Mouse (Mus musculus): Measurements from ENCODE around the gene Cdh22. TPM values are rescaled to one million over a fixed set of nuclear protein-coding genes. Genes with fewer than 3 reads are reported as not detected.
A peak's percentile ranks its signal among the peaks of the same experiment; 100 is the strongest.

Cdh22 gene
- polyA plus RNA-seq, 1 experiment from 2014 or later: 12.4 TPM

- ATAC-seq (ENCODE audit: low FRiP score): no peak
- H3K4me2 ChIP-seq (replicated peaks): no peak overlapping the region
- no peaks in the 10 kb centered on the region for H3K9me3 ChIP-seq (ENCODE audit: control insufficient read depth, low read length)
- H3K36me3 ChIP-seq (replicated peaks; ENCODE audit: control insufficient read depth, insufficient read depth): no peaks in the 10 kb centered on the region
- H3K4me3 ChIP-seq (replicated peaks; ENCODE audit: low read length): no peak overlapping the region
- H3K9ac ChIP-seq: no peak overlapping the region
- H3K27me3 ChIP-seq (ENCODE audit: control insufficient read depth, insufficient read depth, low read length): 0 out of 2 replicates have a peak, but pooled peaks cover 7% of the 10 kb centered on the region
- peak overlapping the region; percentile 23; the same call in 1 of the 2 replicates for H3K27ac ChIP-seq
- no peak for DNase-seq (ENCODE audit: low spot score)
- H3K4me1 ChIP-seq (replicated peaks; ENCODE audit: control insufficient read depth, insufficient read depth, low read length): peaks cover 17% of the 10 kb centered on the region
- 15% methylated on average over 10 of the region's 10 CpGs for WGBS
These were observed 138.3 kb downstream of the Cdh22 start for GRCm38 (mm10) chr2:165096367-165096766.

GRCm38 (mm10) chr2:165092393-165092792 is 142.3 kb downstream of the Cdh22 start:
- peaks cover 13% of the 10 kb centered on the region; the same call in 1 of the 2 replicates for H3K4me1 ChIP-seq (replicated peaks; ENCODE audit: control insufficient read depth, insufficient read depth, low read length)
- no peak overlapping the region for H3K9ac ChIP-seq
- 52% methylated on average over 7 of the region's 7 CpGs for WGBS
- no peaks in the 10 kb centered on the region for H3K9me3 ChIP-seq (ENCODE audit: control insufficient read depth, low read length)
- no peaks in the 10 kb centered on the region for H3K36me3 ChIP-seq (replicated peaks; ENCODE audit: control insufficient read depth, insufficient read depth)
- ATAC-seq (ENCODE audit: low FRiP score) (no peak), DNase-seq (ENCODE audit: low spot score) (no peak)
- H3K4me2 ChIP-seq (replicated peaks): no peak overlapping the region
- H3K27ac ChIP-seq: no peak overlapping the region
- H3K4me3 ChIP-seq (replicated peaks; ENCODE audit: low read length): no peak overlapping the region
- H3K27me3 ChIP-seq (ENCODE audit: control insufficient read depth, insufficient read depth, low read length): peaks cover 2% of the 10 kb centered on the region; the same call in 1 of the 2 replicates

GRCm38 (mm10) chr2:165091433-165091965 is 143.2 kb downstream of the Cdh22 start:
- H3K4me2 ChIP-seq (replicated peaks): no peak overlapping the region
- H3K4me3 ChIP-seq (replicated peaks; ENCODE audit: low read length): no peak overlapping the region
- no peaks in the 10 kb centered on the region for H3K9me3 ChIP-seq (ENCODE audit: control insufficient read depth, low read length)
- H3K36me3 ChIP-seq (replicated peaks; ENCODE audit: control insufficient read depth, insufficient read depth): no peaks in the 10 kb centered on the region
- peaks cover 5% of the 10 kb centered on the region; the same call in 1 of the 2 replicates for H3K4me1 ChIP-seq (replicated peaks; ENCODE audit: control insufficient read depth, insufficient read depth, low read length)
- WGBS: 60% methylated on average over 8 of the region's 8 CpGs
- peaks cover 2% of the 10 kb centered on the region; the same call in 1 of the 2 replicates for H3K27me3 ChIP-seq (ENCODE audit: control insufficient read depth, insufficient read depth, low read length)
- no peak overlapping the region for H3K9ac ChIP-seq
- ATAC-seq (ENCODE audit: low FRiP score) (no peak), DNase-seq (ENCODE audit: low spot score) (no peak)
- no peak overlapping the region for H3K27ac ChIP-seq

- H3K9ac ChIP-seq: no peak within 1 kb of the TSS; the same call in 1 of the 2 replicates
- 89% methylated on average over 2 of the region's 2 CpGs for WGBS
These were observed 144.0 kb downstream of the Cdh22 start, which contains the start of gene 1700025C18Rik for GRCm38 (mm10) chr2:165090650-165091049. Gene 1700025C18Rik (minus strand): TSS chr2:165090750.

GRCm38 (mm10) chr2:165089470-165089869 is 145.2 kb downstream of the Cdh22 start:
- no peak for DNase-seq (ENCODE audit: low spot score)
- H3K27ac ChIP-seq: no peak overlapping the region
- no peaks in the 10 kb centered on the region for H3K4me1 ChIP-seq (replicated peaks; ENCODE audit: control insufficient read depth, insufficient read depth, low read length)
- no peak for ATAC-seq (ENCODE audit: low FRiP score)
- H3K9me3 ChIP-seq (ENCODE audit: control insufficient read depth, low read length): no peaks in the 10 kb centered on the region
- WGBS: 41% methylated on average over 14 of the region's 14 CpGs
- no peak overlapping the region for H3K4me2 ChIP-seq (replicated peaks)
- no peak overlapping the region; the same call in 1 of the 2 replicates for H3K9ac ChIP-seq
- no peak overlapping the region for H3K4me3 ChIP-seq (replicated peaks; ENCODE audit: low read length)
- H3K27me3 ChIP-seq (ENCODE audit: control insufficient read depth, insufficient read depth, low read length): peaks cover 2% of the 10 kb centered on the region; the same call in 1 of the 2 replicates
- no peaks in the 10 kb centered on the region for H3K36me3 ChIP-seq (replicated peaks; ENCODE audit: control insufficient read depth, insufficient read depth)

More at GRCm38 (mm10) chr2:165090650-165091049, 144.0 kb downstream of the Cdh22 start, which contains the start of gene 1700025C18Rik:
- no peak for ATAC-seq (ENCODE audit: low FRiP score)
- H3K9me3 ChIP-seq (ENCODE audit: control insufficient read depth, low read length): no peaks in the 10 kb centered on the region
- no peak within 1 kb of the TSS for H3K4me3 ChIP-seq (replicated peaks; ENCODE audit: low read length)
- no peak for DNase-seq (ENCODE audit: low spot score)
- H3K4me1 ChIP-seq (replicated peaks; ENCODE audit: control insufficient read depth, insufficient read depth, low read length): no peaks in the 10 kb centered on the region
- no peak within 1 kb of the TSS for H3K27ac ChIP-seq
- no peak within 1 kb of the TSS for H3K4me2 ChIP-seq (replicated peaks)
- no peaks in the 10 kb centered on the region for H3K36me3 ChIP-seq (replicated peaks; ENCODE audit: control insufficient read depth, insufficient read depth)
- H3K27me3 ChIP-seq (ENCODE audit: control insufficient read depth, insufficient read depth, low read length): peaks cover 2% of the 10 kb centered on the region; the same call in 1 of the 2 replicates

GRCm38 (mm10) chr2:165086634-165087033 is 148.0 kb downstream of the Cdh22 start:
- no peak overlapping the region for H3K9ac ChIP-seq
- 62% methylated on average over 4 of the region's 4 CpGs for WGBS
- no peak overlapping the region for H3K27ac ChIP-seq

GRCm38 (mm10) chr2:165081257-165081656 is 153.4 kb downstream of the Cdh22 start:
- no peak overlapping the region for H3K27ac ChIP-seq

More at GRCm38 (mm10) chr2:165086634-165087033, 148.0 kb downstream of the Cdh22 start:
- ATAC-seq (ENCODE audit: low FRiP score) (no peak), DNase-seq (ENCODE audit: low spot score) (no peak)
- Histone ChIP-seq H3K36me3 (replicated peaks; ENCODE audit: control insufficient read depth, insufficient read depth) (no peaks in the 10 kb centered on the region), H3K4me1 (replicated peaks; ENCODE audit: control insufficient read depth, insufficient read depth, low read length) (no peaks in the 10 kb centered on the region), H3K4me3 (replicated peaks; ENCODE audit: low read length) (no peak overlapping the region), H3K9me3 (ENCODE audit: control insufficient read depth, low read length) (no peaks in the 10 kb centered on the region), H3K27me3 (ENCODE audit: control insufficient read depth, insufficient read depth, low read length) (peaks cover 2% of the 10 kb centered on the region; the same call in 1 of the 2 replicates), H3K4me2 (replicated peaks) (no peak overlapping the region)

GRCm38 (mm10) chr2:165080657-165081056 is 154.0 kb downstream of the Cdh22 start:
- Histone ChIP-seq H3K4me2 (replicated peaks) (no peak overlapping the region), H3K9me3 (ENCODE audit: control insufficient read depth, low read length) (no peaks in the 10 kb centered on the region), H3K27me3 (ENCODE audit: control insufficient read depth, insufficient read depth, low read length) (peaks cover 26% of the 10 kb centered on the region), H3K4me3 (replicated peaks; ENCODE audit: low read length) (no peak overlapping the region), H3K9ac (no peak overlapping the region), H3K4me1 (replicated peaks; ENCODE audit: control insufficient read depth, insufficient read depth, low read length) (peaks cover 30% of the 10 kb centered on the region), H3K36me3 (replicated peaks; ENCODE audit: control insufficient read depth, insufficient read depth) (no peaks in the 10 kb centered on the region), H3K27ac (no peak overlapping the region)
- 38% methylated on average over 9 of the region's 9 CpGs for WGBS
- no peak for ATAC-seq (ENCODE audit: low FRiP score)
- no peak for DNase-seq (ENCODE audit: low spot score)

More at GRCm38 (mm10) chr2:165081257-165081656, 153.4 kb downstream of the Cdh22 start:
- no peak overlapping the region for H3K4me3 ChIP-seq (replicated peaks; ENCODE audit: low read length)
- DNase-seq (ENCODE audit: low spot score) (no peak), ATAC-seq (ENCODE audit: low FRiP score) (no peak)
- WGBS: 37% methylated on average over 7 of the region's 7 CpGs
- H3K4me2 ChIP-seq (replicated peaks): no peak overlapping the region
- no peaks in the 10 kb centered on the region for H3K9me3 ChIP-seq (ENCODE audit: control insufficient read depth, low read length)
- no peaks in the 10 kb centered on the region for H3K36me3 ChIP-seq (replicated peaks; ENCODE audit: control insufficient read depth, insufficient read depth)
- peaks cover 27% of the 10 kb centered on the region for H3K4me1 ChIP-seq (replicated peaks; ENCODE audit: control insufficient read depth, insufficient read depth, low read length)
- no peak overlapping the region for H3K9ac ChIP-seq
- peaks cover 26% of the 10 kb centered on the region for H3K27me3 ChIP-seq (ENCODE audit: control insufficient read depth, insufficient read depth, low read length)

- H3K9me3 ChIP-seq (ENCODE audit: control insufficient read depth, low read length): no peaks in the 10 kb centered on the region
- H3K27me3 ChIP-seq (ENCODE audit: control insufficient read depth, insufficient read depth, low read length): peaks cover 34% of the 10 kb centered on the region
- peaks cover 30% of the 10 kb centered on the region for H3K4me1 ChIP-seq (replicated peaks; ENCODE audit: control insufficient read depth, insufficient read depth, low read length)
- H3K27ac ChIP-seq: no peak overlapping the region
- H3K9ac ChIP-seq: no peak overlapping the region; the same call in 1 of the 2 replicates
- no peak overlapping the region for H3K4me2 ChIP-seq (replicated peaks)
- H3K4me3 ChIP-seq (replicated peaks; ENCODE audit: low read length): no peak overlapping the region
- ATAC-seq (ENCODE audit: low FRiP score) (no peak), DNase-seq (ENCODE audit: low spot score) (no peak)
- H3K36me3 ChIP-seq (replicated peaks; ENCODE audit: control insufficient read depth, insufficient read depth): no peaks in the 10 kb centered on the region
- WGBS: 34% methylated on average over 10 of the region's 10 CpGs
These were observed 156.0 kb downstream of the Cdh22 start for GRCm38 (mm10) chr2:165078605-165079004.

Measured in hindbrain, embryonic 14.5 days (tissue).